Mouse (Mus musculus) kidney, embryonic 14.5 days (tissue): ENCODE results near the gene Wnt8b. TPM values are rescaled to one million over a fixed set of nuclear protein-coding genes. Genes with fewer than 3 reads are reported as not detected.
"Not testable (repeated sequence)": the region's sequence is repeated elsewhere in the genome, so short reads cannot be mapped to it uniquely, and the experiment has no call there.

ENCODE experiments used
- ATAC-seq: fragments of 200-750 bp; cut with Nextera tagmentation; 2 replicates; pipeline ENCODE4 v1.8.0; 2017; ENCODE audit warnings: moderate number of reproducible peaks, mild to moderate bottlenecking, moderate TSS enrichment, moderate library complexity; ENCODE audit not compliant: low FRiP score, low TSS enrichment
- H3K27ac ChIP-seq: fragments of 300-500 bp; sonication (generic); 2 replicates; pipeline ENCODE4 v1.5.1; 2014; ENCODE audit warnings: low read depth, mild to moderate bottlenecking, low read length, moderate library complexity, mixed read lengths
- H3K27me3 ChIP-seq: fragments of 300-500 bp; sonication (generic); 2 replicates; pipeline ENCODE4 v1.6.1; 2014; ENCODE audit warnings: mild to moderate bottlenecking, low read length; ENCODE audit not compliant: control insufficient read depth, insufficient read depth
- H3K36me3 ChIP-seq: fragments of 300-500 bp; sonication (generic); 2 replicates; pipeline ENCODE4 v1.6.1; 2014; ENCODE audit warnings: low read length, mixed read lengths; ENCODE audit not compliant: control insufficient read depth, insufficient read depth
- H3K4me1 ChIP-seq: fragments of 300-500 bp; sonication (generic); 2 replicates; pipeline ENCODE4 v1.6.1; 2014; ENCODE audit warnings: low read length, mixed read lengths; ENCODE audit not compliant: control insufficient read depth, insufficient read depth
- H3K4me2 ChIP-seq: fragments of 300-500 bp; sonication (generic); replicated peaks from 2 replicates; pipeline ENCODE4 v1.6.1; 2014; ENCODE audit warnings: low read depth, mild to moderate bottlenecking, low read length
- H3K4me3 ChIP-seq: fragments of 300-500 bp; sonication (generic); 2 replicates; pipeline ENCODE4 v1.5.1; 2014; ENCODE audit warnings: mild to moderate bottlenecking, low read length
- H3K9ac ChIP-seq: fragments of 300-500 bp; sonication (generic); 2 replicates; pipeline ENCODE4 v1.6.1; 2014; ENCODE audit warnings: low read depth, mild to moderate bottlenecking, low read length, moderate library complexity
- H3K9me3 ChIP-seq: fragments of 300-500 bp; sonication (generic); 2 replicates; pipeline ENCODE4 v1.6.1; 2016; ENCODE audit warnings: low read length; ENCODE audit not compliant: control insufficient read depth
- WGBS: fragments of 180-500 bp; shearing (Covaris S2); extraction: QIAGEN DNeasy Blood & Tissue Kit; methylation state at CpG from one replicate; pipeline ENCODE4 v1.1.7; 2014; 5-methylcytosine and 5-hydroxymethylcytosine counted together
- polyA plus RNA-seq: library from polyadenylated mRNA; unstranded; fragments of >200 nt; fragmentation: Nextera tagmentation; extraction: Ambion mirVana; gene quantifications from 2 replicates; pipeline ENCODE4 v1.2.1, GENCODE M21; 2014

Gene Wnt8b
- polyA plus RNA-seq, 1 experiment from 2014 or later: 3.5 TPM

DNA sequence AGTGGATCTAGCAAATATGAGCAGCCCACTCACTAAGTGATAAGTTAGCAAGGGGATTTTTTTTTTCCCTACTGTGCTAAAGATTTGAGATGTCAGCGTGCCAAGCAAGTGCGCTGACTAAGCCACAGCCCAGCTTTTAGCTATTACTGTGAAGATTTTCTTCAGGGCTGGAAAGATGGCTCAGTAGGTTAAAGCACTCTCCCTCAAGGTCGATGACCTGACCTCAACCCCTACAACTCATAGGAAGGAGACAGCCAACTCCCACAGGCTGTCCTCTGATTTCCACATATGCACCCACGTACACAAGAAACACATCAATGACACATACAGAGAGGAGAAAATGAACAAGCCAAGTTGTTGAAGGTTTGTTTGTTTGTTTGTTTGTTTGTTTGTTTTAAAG, 31.1 kb upstream of the Wnt8b start:
- 59% methylated on average over 4 of the region's 4 CpGs for WGBS
- Histone ChIP-seq H3K27me3 (no peaks in the 10 kb centered on the region), H3K9ac (no peak overlapping the region), H3K4me3 (no peak overlapping the region), H3K36me3 (no peaks in the 10 kb centered on the region), H3K4me2 (no peak overlapping the region), H3K4me1 (0 out of 2 replicates have a peak, but pooled peaks cover 3% of the 10 kb centered on the region), H3K27ac (no peak overlapping the region), H3K9me3 (no peaks in the 10 kb centered on the region)
- no peak for ATAC-seq

DNA sequence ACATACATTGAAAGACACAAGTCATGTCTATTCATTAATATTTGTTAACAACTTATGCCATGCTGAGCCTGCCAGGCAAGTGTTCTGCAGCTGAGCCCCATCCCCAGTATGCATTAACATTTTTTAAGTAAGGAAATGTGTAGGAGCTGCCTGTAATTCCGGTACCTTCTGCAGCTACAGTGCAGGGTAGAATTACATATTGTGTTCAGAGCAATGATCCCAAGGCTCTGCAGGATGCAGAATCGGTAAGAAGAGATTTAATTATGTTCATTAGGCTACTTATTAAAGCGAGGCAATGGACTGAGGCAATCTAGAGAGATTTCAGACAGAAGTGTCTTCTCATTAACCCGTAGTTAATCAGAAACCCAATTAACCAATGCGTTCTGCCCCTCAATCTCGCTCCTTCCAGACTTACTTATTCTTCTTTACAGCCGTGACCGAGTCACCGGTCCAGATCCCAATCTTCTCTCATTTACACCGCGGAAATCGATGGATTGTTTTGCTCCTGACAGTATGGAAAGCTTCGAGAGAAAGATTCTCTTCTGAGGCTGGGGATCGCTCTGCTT, 27.2 kb upstream of the Wnt8b start:
- H3K9me3 ChIP-seq, H3K36me3 ChIP-seq, H3K9ac ChIP-seq, H3K4me1 ChIP-seq, H3K4me2 ChIP-seq, H3K4me3 ChIP-seq, H3K27me3 ChIP-seq, H3K27ac ChIP-seq: not testable (repeated sequence)
- WGBS: 32% methylated on average over 14 of the region's 14 CpGs
- 0 out of 2 replicates have a peak, but pooled peaks have one; percentile 28 for ATAC-seq

DNA sequence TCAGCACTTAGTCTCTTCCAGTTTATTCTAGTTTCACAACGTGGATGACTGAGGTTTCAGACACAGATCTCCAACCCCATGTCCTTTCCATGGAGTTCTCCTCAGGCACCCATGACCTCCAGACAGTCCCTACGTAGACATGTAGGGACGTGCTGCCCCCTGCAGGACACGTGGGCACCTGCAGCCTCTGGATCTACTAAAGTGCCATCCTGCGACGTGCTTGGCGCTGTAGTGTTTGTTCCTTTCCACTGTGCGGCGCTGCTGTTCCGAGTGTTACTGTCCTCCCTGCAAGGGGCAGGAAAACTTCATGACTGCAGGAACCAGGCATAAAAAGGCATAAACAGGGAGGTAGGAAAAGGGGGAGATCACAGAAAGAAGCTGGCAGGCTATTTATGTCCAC, 19.1 kb upstream of the Wnt8b start:
- WGBS: 4% methylated on average over 10 of the region's 10 CpGs
- no peaks in the 10 kb centered on the region for H3K27me3 ChIP-seq
- no peaks in the 10 kb centered on the region for H3K9me3 ChIP-seq
- H3K4me3 ChIP-seq: no peak overlapping the region
- H3K9ac ChIP-seq: no peak overlapping the region
- H3K4me2 ChIP-seq: no peak overlapping the region
- H3K4me1 ChIP-seq: no peaks in the 10 kb centered on the region
- no peak overlapping the region for H3K27ac ChIP-seq
- no peaks in the 10 kb centered on the region for H3K36me3 ChIP-seq
- ATAC-seq: peak; percentile 71; the same call in 1 of the 2 replicates

DNA sequence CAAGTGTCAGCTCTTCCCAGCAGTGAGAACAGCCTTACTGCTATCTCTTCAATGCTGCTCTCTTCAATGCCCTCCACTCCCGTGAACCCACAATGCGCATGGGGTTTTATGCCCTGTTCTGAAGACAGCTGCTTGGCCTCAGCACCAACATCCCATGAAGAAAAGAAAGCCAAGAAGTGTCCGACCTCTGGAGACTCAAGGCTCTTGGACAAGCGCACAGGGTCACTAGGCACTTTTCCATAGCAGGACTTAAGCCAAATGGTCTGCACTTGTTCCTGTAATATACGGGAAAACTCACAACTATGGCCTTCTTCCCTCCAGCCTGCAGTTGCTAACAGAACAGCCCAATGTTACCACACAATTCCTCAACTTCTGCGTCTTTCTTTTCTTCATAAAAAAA, 18.0 kb upstream of the Wnt8b start:
- Histone ChIP-seq H3K36me3 (no peaks in the 10 kb centered on the region), H3K9ac (no peak overlapping the region), H3K4me3 (no peak overlapping the region), H3K27ac (no peak overlapping the region), H3K27me3 (no peaks in the 10 kb centered on the region), H3K9me3 (no peaks in the 10 kb centered on the region), H3K4me2 (no peak overlapping the region), H3K4me1 (no peaks in the 10 kb centered on the region)
- no peak for ATAC-seq
- 73% methylated on average over 6 of the region's 6 CpGs for WGBS

DNA sequence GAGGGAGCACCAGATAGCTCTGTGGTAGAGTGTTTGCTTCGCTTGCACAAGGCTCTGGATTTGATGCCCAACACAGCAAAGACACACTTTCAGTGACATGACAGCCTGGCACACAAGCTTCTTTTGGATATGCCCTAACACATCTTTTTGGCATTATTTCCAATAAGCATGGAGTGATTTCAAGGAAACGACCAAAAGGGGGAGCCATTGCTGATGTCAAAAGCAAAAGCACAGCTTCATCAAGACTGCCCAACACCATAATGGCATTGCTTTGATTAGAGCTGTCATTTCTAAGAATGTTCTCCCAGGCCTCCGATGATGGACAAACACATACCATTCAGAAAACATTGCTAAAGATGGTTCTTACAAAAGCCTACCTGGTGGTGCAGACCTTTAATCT, 16.7 kb upstream of the Wnt8b start:
- no peaks in the 10 kb centered on the region for H3K36me3 ChIP-seq
- no peaks in the 10 kb centered on the region for H3K4me1 ChIP-seq
- no peaks in the 10 kb centered on the region for H3K9me3 ChIP-seq
- H3K27me3 ChIP-seq: no peaks in the 10 kb centered on the region
- no peak overlapping the region for H3K9ac ChIP-seq
- ATAC-seq: no peak
- WGBS: 53% methylated on average over 3 of the region's 3 CpGs
- no peak overlapping the region for H3K4me2 ChIP-seq
- H3K4me3 ChIP-seq: no peak overlapping the region
- H3K27ac ChIP-seq: no peak overlapping the region

DNA sequence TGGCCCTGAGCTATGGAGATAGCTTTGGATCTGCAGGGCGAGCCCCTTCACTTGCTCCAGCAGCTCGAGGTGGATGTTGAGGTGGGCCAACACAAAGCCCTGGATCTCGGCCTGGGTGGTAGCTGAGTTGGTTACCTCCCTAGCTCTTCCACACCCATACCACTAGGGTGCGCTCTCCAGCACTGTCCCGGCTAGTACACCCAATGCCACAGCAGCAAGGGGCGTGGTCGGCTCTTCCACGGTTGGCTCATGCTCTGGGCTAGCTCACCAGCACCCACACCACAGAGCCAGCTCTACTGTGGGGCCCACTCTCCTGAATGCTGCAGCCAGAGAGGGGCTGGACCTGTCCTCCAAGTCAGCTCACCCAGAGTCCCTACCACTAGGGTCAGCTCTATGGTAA, 6.0 kb upstream of the Wnt8b start:
- Histone ChIP-seq H3K4me2 (no peak overlapping the region), H3K9me3 (no peaks in the 10 kb centered on the region), H3K27ac (no peak overlapping the region), H3K4me3 (no peak overlapping the region), H3K27me3 (no peaks in the 10 kb centered on the region), H3K9ac (no peak overlapping the region), H3K36me3 (no peaks in the 10 kb centered on the region), H3K4me1 (no peaks in the 10 kb centered on the region)
- peak; percentile 24; the same call in 1 of the 2 replicates for ATAC-seq
- WGBS: 13% methylated on average over 8 of the region's 8 CpGs

DNA sequence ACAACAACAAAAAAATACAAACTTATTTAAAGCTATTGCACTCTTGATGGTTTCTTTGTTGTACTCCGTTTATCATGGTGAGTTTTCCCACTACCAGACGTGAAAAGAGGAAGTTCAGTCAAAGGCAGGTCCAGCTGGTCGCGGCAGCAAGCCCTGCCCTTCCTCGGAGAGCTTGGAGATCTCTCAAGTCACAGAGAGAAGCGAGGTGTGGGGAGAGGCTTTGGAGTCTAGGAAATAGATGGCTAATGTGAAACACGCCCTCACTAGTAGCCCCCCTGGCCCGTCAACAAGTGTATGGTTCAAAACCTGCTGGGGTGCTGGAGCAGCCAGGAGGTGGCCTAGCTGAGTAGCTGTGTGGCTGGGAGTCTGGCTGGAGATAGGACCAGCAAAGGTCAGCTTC, 3.2 kb downstream of the Wnt8b start:
- H3K4me2 ChIP-seq: no peak overlapping the region
- no peak overlapping the region for H3K9ac ChIP-seq
- H3K36me3 ChIP-seq: no peaks in the 10 kb centered on the region
- peaks cover 10% of the 10 kb centered on the region; the same call in 1 of the 2 replicates for H3K4me1 ChIP-seq
- no peak for ATAC-seq
- H3K9me3 ChIP-seq: no peaks in the 10 kb centered on the region
- 61% methylated on average over 8 of the region's 8 CpGs for WGBS
- H3K27ac ChIP-seq: no peak overlapping the region
- H3K27me3 ChIP-seq: no peaks in the 10 kb centered on the region
- no peak overlapping the region for H3K4me3 ChIP-seq

DNA sequence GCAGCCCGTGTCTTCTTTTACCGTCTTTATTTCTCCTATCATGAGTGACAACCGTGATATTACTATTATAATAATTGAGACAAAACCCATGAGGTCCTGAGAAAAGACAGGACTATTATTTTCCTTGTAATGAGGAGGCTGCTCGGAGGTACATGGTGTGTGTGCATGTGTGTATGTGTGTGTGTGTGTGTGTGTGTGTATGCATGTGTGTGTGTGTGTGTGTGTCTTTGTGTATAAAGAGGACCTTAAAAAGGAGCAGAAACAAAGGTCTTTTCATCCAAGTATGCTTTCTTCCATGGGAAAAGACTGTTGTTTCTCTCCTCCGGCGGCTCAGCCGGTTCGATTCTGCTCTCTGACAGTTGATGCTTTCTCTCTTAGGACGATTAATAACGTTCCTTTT, 3.7 kb downstream of the Wnt8b start:
- Histone ChIP-seq H3K9ac (no peak overlapping the region), H3K9me3 (no peaks in the 10 kb centered on the region), H3K36me3 (no peaks in the 10 kb centered on the region), H3K27me3 (no peaks in the 10 kb centered on the region), H3K4me2 (no peak overlapping the region), H3K27ac (no peak overlapping the region), H3K4me3 (no peak overlapping the region), H3K4me1 (peaks cover 14% of the 10 kb centered on the region; the same call in 1 of the 2 replicates)
- no peak for ATAC-seq
- WGBS: 80% methylated on average over 10 of the region's 10 CpGs

DNA sequence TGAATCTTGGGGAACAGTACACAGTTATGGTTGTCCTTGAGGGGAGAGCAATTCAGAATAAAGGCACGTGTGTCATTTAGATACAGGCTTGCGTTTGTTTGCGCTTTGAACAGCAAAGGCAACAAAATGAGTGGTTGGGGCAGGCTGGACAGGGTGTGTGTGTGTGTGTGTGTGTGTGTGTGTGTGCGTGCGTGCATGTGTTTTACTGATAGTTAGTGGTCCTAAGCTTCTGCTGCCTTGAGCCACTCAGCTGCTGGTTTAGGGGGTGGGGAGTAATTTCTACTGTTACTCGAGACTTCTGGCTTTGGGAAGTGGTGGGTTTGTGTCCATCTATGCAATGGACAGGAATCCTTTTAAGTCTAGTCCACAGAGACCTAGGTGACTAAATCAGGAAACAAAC, 5.7 kb downstream of the Wnt8b start:
- Histone ChIP-seq H3K36me3 (no peaks in the 10 kb centered on the region), H3K27ac (peak overlapping the region; percentile 32; the same call in 1 of the 2 replicates), H3K4me2 (no peak overlapping the region), H3K27me3 (no peaks in the 10 kb centered on the region), H3K4me1 (peaks cover 15% of the 10 kb centered on the region; the same call in 1 of the 2 replicates), H3K4me3 (no peak overlapping the region), H3K9ac (no peak overlapping the region), H3K9me3 (no peaks in the 10 kb centered on the region)
- WGBS: 28% methylated on average over 6 of the region's 6 CpGs
- no peak for ATAC-seq
